Mouse (Mus musculus) CH12.LX (cell line): ENCODE measurements around the gene Il2rb.

Experiments
- BHLHE40 ChIP-seq: IDR thresholded peaks from 2 replicates; pipeline ENCODE4 v1.6.1; 2011; ENCODE audit warnings: mild to moderate bottlenecking, low read depth, low read length, improper control_type of control experiment
- CTCF ChIP-seq, 2 experiments: IDR thresholded peaks in 1 of 2; conservative IDR thresholded peaks in 1 of 2; 2 replicates each; pipeline ENCODE4 v1.5.1; 2011 to 2012; ENCODE audit warnings: low read depth in 2 of 2, low read length in 2 of 2, improper control_type of control experiment in 1 of 2, inconsistent platforms in 1 of 2, mild to moderate bottlenecking in 1 of 2, moderate library complexity in 1 of 2
- E2F4 ChIP-seq: IDR thresholded peaks from 2 replicates; pipeline ENCODE4 v1.6.1; 2011; ENCODE audit warnings: low read depth, low read length, improper control_type of control experiment; ENCODE audit not compliant: insufficient replicate concordance
- EP300 ChIP-seq: IDR thresholded peaks from 2 replicates; pipeline ENCODE4 v1.6.1; 2011; ENCODE audit warnings: low read length, improper control_type of control experiment
- GABPA ChIP-seq: IDR thresholded peaks from 2 replicates; pipeline ENCODE4 v1.6.1; 2012; ENCODE audit warnings: low read depth, low read length, improper control_type of control experiment, inconsistent platforms; ENCODE audit not compliant: insufficient replicate concordance
- HCFC1 ChIP-seq: IDR thresholded peaks from 2 replicates; pipeline ENCODE4 v1.6.1; 2012; ENCODE audit warnings: low read depth, mild to moderate bottlenecking, inconsistent platforms, low read length, improper control_type of control experiment
- MAX ChIP-seq: IDR thresholded peaks from 2 replicates; pipeline ENCODE4 v1.6.1; 2011; ENCODE audit warnings: low read length, improper control_type of control experiment
- MAZ ChIP-seq: IDR thresholded peaks from 2 replicates; pipeline ENCODE4 v1.6.1; 2012; ENCODE audit warnings: low read depth, mild to moderate bottlenecking, inconsistent platforms, low read length, improper control_type of control experiment, moderate library complexity
- MEF2A ChIP-seq: IDR thresholded peaks from 2 replicates; pipeline ENCODE4 v1.6.1; 2014; ENCODE audit warnings: low read depth, mild to moderate bottlenecking, inconsistent platforms, low read length, improper control_type of control experiment, borderline replicate concordance
- MYC ChIP-seq: IDR thresholded peaks from 2 replicates; pipeline ENCODE4 v1.6.1; 2011; ENCODE audit warnings: low read depth, mild to moderate bottlenecking, improper control_type of control experiment, low read length
- POLR2A ChIP-seq: IDR thresholded peaks from 2 replicates; pipeline ENCODE4 v1.6.1; 2011; ENCODE audit warnings: low read depth, mild to moderate bottlenecking, improper control_type of control experiment, low read length
- SIN3A ChIP-seq: IDR thresholded peaks from 2 replicates; pipeline ENCODE4 v1.6.1; 2012; ENCODE audit warnings: low read length, improper control_type of control experiment, inconsistent platforms
- TCF12 ChIP-seq: IDR thresholded peaks from 2 replicates; pipeline ENCODE4 v1.6.1; 2014; ENCODE audit warnings: low read depth, mild to moderate bottlenecking, inconsistent platforms, low read length, improper control_type of control experiment
- UBTF ChIP-seq: IDR thresholded peaks from 2 replicates; pipeline ENCODE4 v1.6.1; 2012; ENCODE audit warnings: low read depth, mild to moderate bottlenecking, inconsistent platforms, low read length, improper control_type of control experiment, moderate library complexity

DNA sequence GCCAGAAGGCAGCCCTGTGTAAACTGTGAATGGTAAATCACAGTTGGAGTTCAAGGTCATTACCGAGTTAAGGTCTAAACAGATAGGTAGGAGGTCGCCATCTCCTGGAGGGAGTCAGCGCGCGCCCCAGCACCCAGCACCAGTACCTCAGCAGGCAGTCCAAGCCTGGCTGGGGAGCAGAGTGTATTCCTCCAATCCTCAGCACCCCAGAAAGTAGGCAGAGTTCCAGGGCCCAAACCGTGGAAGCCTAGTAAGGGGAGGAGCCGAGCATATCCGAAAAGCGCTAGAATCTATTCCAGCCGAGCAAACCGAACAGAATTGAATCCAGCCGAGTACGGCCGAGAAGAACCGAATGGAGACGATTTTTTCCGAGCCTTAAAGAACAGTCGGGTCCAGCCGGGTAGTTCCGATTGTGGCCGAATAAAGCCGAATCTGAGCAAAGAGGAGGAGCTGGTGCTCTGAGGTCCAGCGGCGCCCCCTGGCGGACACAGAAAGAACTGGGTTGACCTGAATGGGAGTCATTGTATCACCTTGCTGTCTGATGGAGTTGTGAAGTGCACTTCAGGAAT is 36.9 kb upstream of the Il2rb start:
- TF ChIP-seq MAZ, result peak; percentile 76; the same call in 1 of the 2 replicates
- peak; percentile 72 to 88 for TF ChIP-seq CTCF (conservative IDR thresholded peaks at IDR 0.05 in 1 of 2, IDR thresholded peaks at IDR 0.05 in 1 of 2; ENCODE audit: low read depth in 2 of 2, low read length in 2 of 2)
- TF ChIP-seq POLR2A, result 0 out of 2 replicates have a peak, but pooled peaks have one; percentile 18
- no peak for TF ChIP-seq MAX
- TF ChIP-seq TCF12, result 0 out of 2 replicates have a peak, but pooled peaks have one; percentile 32
- TF ChIP-seq BHLHE40, result no peak
- no peak for TF ChIP-seq UBTF
- peak; percentile 68; the same call in 1 of the 2 replicates for TF ChIP-seq SIN3A
- no peak for TF ChIP-seq HCFC1
- TF ChIP-seq MYC, result no peak
- TF ChIP-seq E2F4, result no peak
- TF ChIP-seq GABPA, result no peak
- 0 out of 2 replicates have a peak, but pooled peaks have one; percentile 49 for TF ChIP-seq MEF2A
- TF ChIP-seq EP300, result no peak
